Mouse (Mus musculus): ENCODE results near the gene Pofut2.
A peak's percentile ranks its signal among the peaks of the same experiment; 100 is the strongest.

- 0 out of 2 replicates have a peak, but pooled peaks have one; percentile 20 for TF ChIP-seq EP300 (IDR thresholded peaks at IDR 0.05; ENCODE audit: low read depth)
- TF ChIP-seq CTCF (IDR thresholded peaks at IDR 0.05; ENCODE audit: low read depth), result no peak
These were observed 34.6 kb upstream of the Pofut2 start for GRCm38 (mm10) chr10:77224390-77224789.

Measured in liver, embryonic 14.5 days (tissue).